Mouse (Mus musculus) thymus, postnatal 0 days (tissue): ENCODE results near the gene Elf3. TPM values are rescaled to one million over a fixed set of nuclear protein-coding genes. Genes with fewer than 3 reads are reported as not detected.

ENCODE experiments used
- DNase-seq: peaks from one replicate; pipeline ENCODE4 v3.0.0-alpha.2; 2015; ENCODE audit warnings: low spot score
- polyA plus RNA-seq: library from polyadenylated mRNA; unstranded; fragments of >200 nt; fragmentation: Nextera tagmentation; extraction: Ambion mirVana; gene quantifications from 2 replicates; pipeline ENCODE4 v1.2.1, GENCODE M21; 2015

Gene Elf3
- polyA plus RNA-seq = 4.4 and 5.0 TPM in 2 replicates

GRCm38 (mm10) chr1:135258380-135259127 is at the start of gene Elf3:
Elf3 (minus strand) TSS chr1:135258568.
- DNase-seq = no peak

- DNase-seq = no peak
These were observed 32.5 kb upstream of the Elf3 start for GRCm38 (mm10) chr1:135290908-135291307.

GRCm38 (mm10) chr1:135286311-135286710 is 27.9 kb upstream of the Elf3 start:
- no peak for DNase-seq

GRCm38 (mm10) chr1:135283826-135284291 is 25.5 kb upstream of the Elf3 start, which contains the start of gene Rnpep:
Rnpep (minus strand) TSS chr1:135284084.
- DNase-seq = peak; percentile 72

- no peak for DNase-seq
These were observed 25.0 kb upstream of the Elf3 start for GRCm38 (mm10) chr1:135283287-135283825.

- peak; percentile 19 for DNase-seq
These were observed 24.3 kb upstream of the Elf3 start for GRCm38 (mm10) chr1:135282536-135283286.

GRCm38 (mm10) chr1:135281841-135282240 is 23.5 kb upstream of the Elf3 start:
- DNase-seq = no peak

GRCm38 (mm10) chr1:135280646-135281045 is 22.3 kb upstream of the Elf3 start:
- no peak for DNase-seq

GRCm38 (mm10) chr1:135271371-135271770 is 13.0 kb upstream of the Elf3 start:
- DNase-seq = no peak

- DNase-seq = peak; percentile 24
These were observed 9.5 kb upstream of the Elf3 start for GRCm38 (mm10) chr1:135267663-135268446.

- no peak for DNase-seq
These were observed 7.5 kb upstream of the Elf3 start for GRCm38 (mm10) chr1:135265834-135266233.

- DNase-seq = no peak
These were observed 4.9 kb upstream of the Elf3 start for GRCm38 (mm10) chr1:135263316-135263715.

GRCm38 (mm10) chr1:135262329-135262728 is 4.0 kb upstream of the Elf3 start:
- no peak for DNase-seq

- DNase-seq = no peak
These were observed 2.6 kb upstream of the Elf3 start for GRCm38 (mm10) chr1:135260931-135261330.

- DNase-seq = peak; percentile 70
These were observed 714 bp upstream of the Elf3 start for GRCm38 (mm10) chr1:135259128-135259436.

- no peak for DNase-seq
These were observed 2.1 kb downstream of the Elf3 start for GRCm38 (mm10) chr1:135256299-135256698.

GRCm38 (mm10) chr1:135252854-135253253 is 5.5 kb downstream of the Elf3 start:
- DNase-seq = no peak

- DNase-seq = no peak
These were observed 7.0 kb downstream of the Elf3 start for GRCm38 (mm10) chr1:135251405-135251804.

- DNase-seq = no peak
These were observed 7.7 kb downstream of the Elf3 start for GRCm38 (mm10) chr1:135250706-135251105.

- no peak for DNase-seq
These were observed 9.9 kb downstream of the Elf3 start for GRCm38 (mm10) chr1:135248434-135248850.

- no peak for DNase-seq
These were observed 14.4 kb downstream of the Elf3 start for GRCm38 (mm10) chr1:135244014-135244413.
